Mouse (Mus musculus): ENCODE data around the gene Tpbgl. TPM values are rescaled to one million over a fixed set of nuclear protein-coding genes. Genes with fewer than 3 reads are reported as not detected.

Tpbgl gene
- total RNA-seq, 2 experiments from 2014 or later: 28.6 to 32.5 TPM

DNA sequence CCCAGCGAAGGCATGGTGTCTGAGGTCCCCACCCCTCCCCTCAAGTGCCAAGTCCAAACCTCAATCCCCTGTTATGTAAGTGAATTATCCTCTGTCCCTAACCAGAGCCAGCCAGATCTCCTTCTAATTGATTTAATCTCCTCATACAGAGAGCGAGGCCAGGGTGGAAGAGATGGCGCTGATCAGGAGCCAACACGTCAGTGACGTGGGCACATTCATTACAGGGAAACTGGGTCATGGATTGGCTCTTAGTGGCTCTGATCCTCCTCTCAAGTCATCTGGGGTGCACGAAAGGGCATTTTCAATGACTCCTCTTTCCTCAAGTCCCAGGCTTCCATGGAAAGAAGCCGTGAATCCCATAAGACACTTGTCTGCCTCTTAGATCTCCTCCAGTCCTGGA is 17.8 kb upstream of the Tpbgl start:
- DNase-seq (ENCODE audit: low spot score in 2 of 2): no peak

DNA sequence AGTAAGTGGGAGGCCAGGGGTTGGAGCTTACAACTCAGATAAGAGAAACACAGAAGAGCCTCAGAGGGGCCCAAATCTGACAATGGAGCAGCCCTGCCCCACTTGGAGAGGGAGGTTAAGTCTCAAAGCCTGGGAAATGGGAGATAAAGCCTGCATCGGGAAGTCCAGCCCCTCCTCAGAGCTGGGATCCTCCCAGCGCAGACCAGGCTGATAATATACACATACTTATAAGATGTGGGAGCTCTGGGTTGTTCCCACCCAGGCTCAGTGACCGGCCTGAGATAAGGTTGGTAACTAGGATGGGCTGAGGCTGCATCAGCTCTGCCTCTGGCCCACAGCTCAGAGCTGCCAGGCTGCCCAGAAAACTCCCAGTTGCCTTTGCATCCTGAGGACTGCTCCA is 15.2 kb upstream of the Tpbgl start:
- no peak for DNase-seq (ENCODE audit: low spot score in 2 of 2)

GRCm38 (mm10) chr7:99641245-99641644 is 14.3 kb upstream of the Tpbgl start:
- no peak for DNase-seq (ENCODE audit: low spot score in 2 of 2)

DNA sequence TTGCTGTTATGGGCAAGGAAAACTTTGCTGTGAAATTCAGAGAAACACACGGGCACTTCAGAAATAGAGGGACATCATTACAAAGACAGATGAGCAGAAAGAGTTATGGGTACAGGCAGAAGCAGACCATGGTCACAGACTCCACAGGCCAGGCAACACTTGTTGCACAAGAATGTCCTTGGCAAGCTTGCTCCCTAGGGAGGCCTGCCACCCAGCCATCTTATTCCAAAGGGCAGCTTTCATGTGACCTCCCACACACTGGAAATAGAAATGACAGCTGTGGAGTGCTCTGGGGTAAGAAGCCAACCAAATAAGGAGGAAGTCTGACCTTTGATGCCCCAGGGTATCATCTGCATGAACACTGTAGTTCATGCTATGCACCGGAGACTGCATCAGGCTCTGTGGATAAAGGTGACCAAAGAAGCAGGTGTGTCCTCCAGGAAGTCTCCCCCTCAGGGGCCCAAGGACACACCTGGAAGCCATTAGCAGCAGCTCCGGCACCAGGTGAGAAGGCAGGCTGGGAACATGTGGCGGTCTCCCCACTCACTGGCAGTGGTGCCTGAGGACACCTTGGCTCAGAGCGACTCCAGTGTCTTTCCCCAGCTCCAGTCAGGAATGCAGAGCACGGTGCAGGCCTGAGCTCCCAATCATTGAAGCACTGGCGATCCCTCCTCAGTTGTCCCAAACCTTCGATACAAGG is 7.2 kb upstream of the Tpbgl start:
- DNase-seq (ENCODE audit: low spot score in 2 of 2): peak in 1 of 2 experiments; percentile 13

- DNase-seq (ENCODE audit: low spot score in 2 of 2): no peak
Measured at GRCm38 (mm10) chr7:99632286-99632685, 5.4 kb upstream of the Tpbgl start.

DNA sequence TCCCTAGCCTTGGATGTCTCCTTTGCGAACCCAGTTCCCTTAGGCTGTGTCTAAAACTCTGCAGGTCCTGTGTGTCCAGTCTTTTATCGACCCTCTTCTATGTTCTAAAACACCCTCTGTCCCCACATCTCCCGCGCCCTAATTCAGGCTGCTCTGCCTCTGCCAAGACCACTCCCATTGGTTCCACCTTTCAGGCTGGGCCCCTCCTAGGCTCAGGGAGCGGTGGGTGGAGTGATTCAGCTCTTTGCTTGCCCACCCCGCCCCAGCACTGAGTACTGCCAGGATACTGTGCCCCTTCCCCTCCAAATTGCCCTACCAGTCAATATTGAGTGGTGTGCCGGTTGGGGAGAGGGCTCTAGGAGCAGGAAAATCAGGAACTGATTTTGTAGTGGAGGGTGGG is 463 bp upstream of the Tpbgl start:
- no peak for DNase-seq (ENCODE audit: low spot score in 2 of 2)

GRCm38 (mm10) chr7:99625722-99626375 is 1.1 kb downstream of the Tpbgl start:
- peak; percentile 92 to 93 for DNase-seq (ENCODE audit: low spot score in 2 of 2)

- DNase-seq (ENCODE audit: low spot score in 2 of 2): no peak
Measured at GRCm38 (mm10) chr7:99618860-99619259, 8.0 kb downstream of the Tpbgl start.

DNA sequence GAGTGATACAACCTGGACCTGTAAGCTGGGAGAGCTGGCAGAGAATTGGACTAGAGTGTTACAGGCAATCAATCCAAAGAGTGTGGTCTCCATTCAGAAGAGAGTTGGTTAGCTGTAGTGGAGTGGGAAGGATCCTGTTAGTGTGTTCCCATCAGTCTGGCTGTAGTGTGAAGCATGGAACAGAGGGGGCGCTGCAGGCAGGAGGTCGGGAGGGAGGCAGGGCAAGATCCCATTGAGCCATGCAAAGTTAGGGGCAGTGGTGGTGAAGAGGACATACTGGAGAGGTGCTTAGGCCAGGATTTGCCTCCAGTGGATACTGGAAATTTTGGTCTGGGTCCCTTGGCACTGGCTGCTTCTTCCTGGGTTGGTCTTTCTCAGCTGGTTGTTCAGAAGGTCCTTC is 8.6 kb downstream of the Tpbgl start:
- DNase-seq (ENCODE audit: low spot score in 2 of 2): no peak

- no peak for DNase-seq (ENCODE audit: low spot score in 2 of 2)
Measured at GRCm38 (mm10) chr7:99607632-99608031, 19.3 kb downstream of the Tpbgl start.

- DNase-seq (ENCODE audit: low spot score in 2 of 2): no peak
Measured at GRCm38 (mm10) chr7:99606766-99607165, 20.1 kb downstream of the Tpbgl start.

DNA sequence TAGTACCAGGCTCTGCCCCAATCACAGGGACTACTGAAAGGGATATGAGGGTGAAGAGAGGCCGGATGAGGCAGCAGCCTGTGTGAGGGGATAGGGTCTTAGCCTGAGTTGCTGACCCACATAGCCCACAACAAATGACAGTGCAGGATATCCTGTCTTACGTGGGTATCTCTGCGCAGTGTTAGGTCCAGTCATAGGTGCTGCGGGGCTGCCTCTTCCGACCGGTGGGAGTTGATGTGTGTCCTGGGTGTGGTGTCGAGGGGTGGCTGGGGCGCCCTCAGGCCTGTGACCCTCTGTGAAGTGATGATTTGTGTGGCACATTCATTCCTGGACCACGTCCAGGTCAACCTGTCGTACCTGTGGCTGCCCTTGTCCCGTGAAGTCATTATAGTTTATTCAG is 20.6 kb downstream of the Tpbgl start:
- no peak for DNase-seq (ENCODE audit: low spot score in 2 of 2)

GRCm38 (mm10) chr7:99605058-99605457 is 21.8 kb downstream of the Tpbgl start:
- no peak for DNase-seq (ENCODE audit: low spot score in 2 of 2)

DNA sequence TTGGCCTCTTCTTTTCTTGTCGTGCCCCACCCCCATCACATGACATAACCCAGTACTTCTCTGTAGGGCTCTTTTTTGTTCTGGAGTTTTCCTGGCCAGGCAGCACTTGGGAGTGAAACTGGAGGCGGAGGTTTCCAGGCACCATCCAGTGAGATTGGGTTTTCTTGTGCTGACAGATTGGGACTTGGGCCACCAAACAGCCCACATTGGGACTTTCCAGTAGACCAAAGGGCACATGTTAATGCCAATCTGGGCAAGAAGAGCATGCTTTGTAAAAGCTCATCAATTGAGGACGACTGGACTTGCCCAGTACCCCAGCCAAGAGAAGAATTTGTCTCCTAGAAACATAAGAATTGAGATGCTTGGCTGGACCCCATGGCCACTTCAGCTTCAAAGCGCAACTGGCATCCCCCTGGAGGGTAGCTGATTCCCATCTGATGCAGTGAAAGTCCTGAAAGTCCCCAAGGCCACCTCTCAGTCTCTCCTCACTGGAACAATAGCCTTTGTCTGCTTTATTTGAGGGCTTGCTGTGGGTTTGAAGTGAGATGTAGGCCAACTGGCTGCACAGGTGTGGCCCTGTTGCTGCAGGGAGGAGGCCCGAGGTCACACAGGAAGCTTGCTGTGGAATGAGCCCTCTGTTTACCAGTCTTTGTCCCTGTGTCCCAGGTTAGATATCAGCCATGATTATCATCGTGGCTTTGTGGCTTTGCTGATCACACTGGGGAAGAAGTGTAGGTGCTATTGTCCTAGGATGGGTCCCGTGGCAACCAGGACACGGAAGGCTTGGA is 22.8 kb downstream of the Tpbgl start:
- DNase-seq (ENCODE audit: low spot score in 2 of 2): no peak

DNA sequence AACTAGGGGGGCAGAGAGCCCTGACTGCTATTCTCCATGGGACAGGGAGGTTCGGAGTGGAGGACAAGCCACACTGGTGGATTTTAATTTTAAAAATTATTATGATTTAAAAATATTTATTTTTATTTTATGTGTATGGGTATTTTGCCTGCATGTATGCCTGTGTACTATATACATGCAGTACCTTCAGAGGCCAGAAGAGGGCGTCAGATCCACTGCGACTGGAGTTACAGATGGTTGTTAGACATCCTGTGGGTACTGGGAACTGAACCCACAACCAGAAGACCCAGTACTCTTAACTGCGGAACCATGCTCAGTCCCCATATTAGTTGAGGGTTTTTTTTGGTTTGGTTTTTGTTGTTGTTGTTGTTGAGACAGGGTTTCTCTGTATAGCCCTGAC is 28.2 kb downstream of the Tpbgl start:
- DNase-seq (ENCODE audit: low spot score in 2 of 2): no peak

GRCm38 (mm10) chr7:99593868-99594803 is 32.8 kb downstream of the Tpbgl start:
- no peak for DNase-seq (ENCODE audit: low spot score in 2 of 2)

GRCm38 (mm10) chr7:99592669-99593068 is 34.2 kb downstream of the Tpbgl start:
- DNase-seq (ENCODE audit: low spot score in 2 of 2): no peak

DNA sequence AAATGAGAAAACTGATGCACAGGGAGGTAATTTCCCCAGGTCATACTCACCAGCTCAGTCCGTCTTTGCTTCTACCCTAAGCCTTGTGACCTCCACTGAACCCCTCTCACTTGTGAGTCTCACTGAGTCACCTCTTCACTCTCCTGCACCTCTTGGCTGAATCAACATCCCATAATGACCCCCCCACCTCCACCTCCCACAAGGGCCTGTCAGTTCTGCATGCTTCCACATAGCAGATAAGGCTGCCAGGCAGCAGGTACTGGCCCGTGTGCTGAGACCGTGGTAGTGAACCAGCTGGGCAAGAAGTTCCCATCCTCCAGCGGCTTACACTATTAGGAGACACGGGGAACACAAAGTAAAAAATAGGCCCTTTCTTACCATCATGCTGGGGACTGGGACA is 36.3 kb downstream of the Tpbgl start:
- DNase-seq (ENCODE audit: low spot score in 2 of 2): no peak

DNA sequence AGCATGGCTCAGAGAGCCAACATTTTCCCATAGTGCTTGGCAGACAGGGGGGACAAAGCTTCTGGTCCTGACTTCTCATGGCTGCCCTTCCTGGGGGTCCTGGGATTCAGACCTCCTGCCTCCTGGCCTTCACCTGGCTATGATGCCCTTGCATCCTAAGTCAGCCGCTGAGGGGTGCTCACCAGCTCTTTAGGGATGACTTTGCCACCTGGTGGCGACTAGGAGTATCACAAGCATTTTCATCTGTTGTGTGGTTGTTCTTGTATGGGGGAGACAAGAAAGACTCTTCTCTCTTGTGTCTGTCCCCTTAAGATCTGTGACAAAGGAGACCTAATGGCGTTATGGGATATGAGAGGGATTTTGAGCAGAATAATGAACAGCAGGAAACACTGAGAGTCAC is 36.8 kb downstream of the Tpbgl start:
- DNase-seq (ENCODE audit: low spot score in 2 of 2): peak in 1 of 2 experiments; percentile 68

GRCm38 (mm10) chr7:99585976-99586375 is 40.9 kb downstream of the Tpbgl start:
- DNase-seq (ENCODE audit: low spot score in 2 of 2): no peak

- no peak for DNase-seq (ENCODE audit: low spot score in 2 of 2)
Measured at GRCm38 (mm10) chr7:99583625-99584024, 43.3 kb downstream of the Tpbgl start.
